Mouse (Mus musculus): ENCODE data around the gene Gphb5.

DNA sequence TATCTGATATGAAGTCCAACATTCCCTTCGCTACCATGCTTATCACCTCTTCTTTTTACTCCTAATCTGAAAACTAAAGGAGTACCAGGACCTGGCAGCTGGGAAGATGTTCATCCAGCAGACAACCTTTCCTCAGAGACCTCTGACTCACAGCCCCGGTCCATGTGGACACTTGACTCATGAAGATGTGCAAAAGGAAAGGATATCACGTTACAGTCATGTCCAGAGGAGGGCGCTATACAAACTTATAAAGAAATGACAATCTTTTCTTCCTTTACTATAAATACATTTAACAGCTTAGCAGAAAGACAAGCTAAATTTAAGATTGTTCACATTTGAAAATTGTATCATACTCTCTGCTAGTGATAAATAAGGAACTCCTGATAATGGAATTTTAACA, 36.4 kb upstream of the Gphb5 start:
- TF ChIP-seq CTCF (IDR thresholded peaks at IDR 0.05; ENCODE audit: low read depth, low read length) (peak; percentile 2), POLR2A (IDR thresholded peaks at IDR 0.05; ENCODE audit: insufficient read depth, low read length) (no peak)

Measured in ES-Bruce4 (cell line).